In genomic region chr2:139493836-139494235, GRCm38 (mm10) we compare ENCODE assay signal across 25 mouse cellular contexts. TPM values are rescaled to one million over a fixed set of nuclear protein-coding genes. Genes with fewer than 3 reads are reported as not detected.
A peak's percentile ranks its signal among the peaks of the same experiment; 100 is the strongest.
DNase-seq lines count a peak whose midpoint lies in the region; ATAC-seq and TF ChIP-seq lines count a peak whose summit lies in the region.
"Had no signal": no experiment of that assay in that cellular context is flagged by ENCODE, and none has a peak within 500 bp of the region (broad histone marks: within the 10 kb centered on the region; RNA-seq: fewer than 3 reads in every experiment).

TSS of gene Sptlc3 (plus strand) at chr2:139493913.

- H3K9ac ChIP-seq in midbrain, embryonic 11.5 days (ENCODE audit: low read length): no peak within 1 kb of the TSS
- H3K9ac ChIP-seq in midbrain, embryonic 13.5 days (replicated peaks): no peak within 1 kb of the TSS
- H3K9ac ChIP-seq in embryonic facial prominence, embryonic 12.5 days: no peak within 1 kb of the TSS
- no peak within 1 kb of the TSS for H3K9ac ChIP-seq in limb, embryonic 12.5 days (replicated peaks)
- no peak within 1 kb of the TSS for H3K9ac ChIP-seq in forebrain, postnatal 0 days
- H3K9ac ChIP-seq: hindbrain, embryonic 13.5 days; liver, embryonic 15.5 days; neural tube, embryonic 12.5 days had no signal

- DNase-seq in midbrain, embryonic 11.5 days (ENCODE audit: low spot score, missing footprints): peak; percentile 28
- peak; percentile 3 for DNase-seq in yolk sac, embryonic 10.5 days (ENCODE audit: low spot score)
- DNase-seq in gastrocnemius, postnatal 14 days: no peak
- no peak for DNase-seq in forebrain, postnatal 0 days
- DNase-seq: cerebellum, adult 9-10 months; gastrocnemius, postnatal 25 days; kidney, adult 11 months; left cerebral cortex, postnatal 4 days; lung, postnatal 36 days; thymus, postnatal 4 days had no signal

- H3K4me1 ChIP-seq in midbrain, embryonic 11.5 days (ENCODE audit: control insufficient read depth, insufficient read depth, low read length): no peaks in the 10 kb centered on the region
- H3K4me1 ChIP-seq in midbrain, embryonic 13.5 days (replicated peaks): no peaks in the 10 kb centered on the region
- H3K4me1 ChIP-seq in embryonic facial prominence, embryonic 12.5 days: no peaks in the 10 kb centered on the region
- H3K4me1 ChIP-seq in limb, embryonic 12.5 days (replicated peaks): no peaks in the 10 kb centered on the region
- H3K4me1 ChIP-seq in forebrain, postnatal 0 days (ENCODE audit: insufficient read depth): no peaks in the 10 kb centered on the region
- H3K4me1 ChIP-seq: hindbrain, embryonic 13.5 days; liver, embryonic 15.5 days; neural tube, embryonic 12.5 days had no signal

- no peaks in the 10 kb centered on the region for H3K27me3 ChIP-seq in midbrain, embryonic 11.5 days (ENCODE audit: control insufficient read depth, insufficient read depth, low read length)
- no peaks in the 10 kb centered on the region for H3K27me3 ChIP-seq in midbrain, embryonic 13.5 days
- H3K27me3 ChIP-seq in embryonic facial prominence, embryonic 12.5 days: no peaks in the 10 kb centered on the region
- no peaks in the 10 kb centered on the region for H3K27me3 ChIP-seq in limb, embryonic 12.5 days
- no peaks in the 10 kb centered on the region for H3K27me3 ChIP-seq in forebrain, postnatal 0 days (ENCODE audit: insufficient read depth, low read length)
- H3K27me3 ChIP-seq: hindbrain, embryonic 13.5 days; liver, embryonic 15.5 days; neural tube, embryonic 12.5 days; Patski had no signal

- intact Hi-C loops in gastrocnemius, postnatal 14 days (cut with DNase I; ENCODE audit: low total_unique reads): no loop called here

- H3K36me3 ChIP-seq in midbrain, embryonic 11.5 days (ENCODE audit: control insufficient read depth, insufficient read depth, low read length): no peaks in the 10 kb centered on the region
- no peaks in the 10 kb centered on the region for H3K36me3 ChIP-seq in midbrain, embryonic 13.5 days
- no peaks in the 10 kb centered on the region for H3K36me3 ChIP-seq in embryonic facial prominence, embryonic 12.5 days
- no peaks in the 10 kb centered on the region for H3K36me3 ChIP-seq in limb, embryonic 12.5 days
- H3K36me3 ChIP-seq in forebrain, postnatal 0 days (ENCODE audit: insufficient read depth): no peaks in the 10 kb centered on the region
- H3K36me3 ChIP-seq: forebrain, embryonic 10.5 days; hindbrain, embryonic 13.5 days; liver, embryonic 15.5 days; neural tube, embryonic 12.5 days had no signal

- H3K4me2 ChIP-seq in midbrain, embryonic 11.5 days: no peak within 1 kb of the TSS
- no peak within 1 kb of the TSS for H3K4me2 ChIP-seq in midbrain, embryonic 13.5 days (replicated peaks)
- peak within 1 kb of the TSS; percentile 13; the same call in 1 of the 2 replicates for H3K4me2 ChIP-seq in embryonic facial prominence, embryonic 12.5 days (replicated peaks)
- peak within 1 kb of the TSS; percentile 18 for H3K4me2 ChIP-seq in limb, embryonic 12.5 days
- H3K4me2 ChIP-seq in forebrain, postnatal 0 days (ENCODE audit: low read depth): no peak within 1 kb of the TSS
- H3K4me2 ChIP-seq: hindbrain, embryonic 13.5 days; liver, embryonic 15.5 days; neural tube, embryonic 12.5 days had no signal

- WGBS in midbrain, embryonic 11.5 days: 68% methylated on average over 5 of the region's 5 CpGs
- 66% methylated on average over 5 of the region's 5 CpGs for WGBS in midbrain, embryonic 13.5 days
- WGBS in embryonic facial prominence, embryonic 12.5 days: 64% methylated on average over 5 of the region's 5 CpGs
- 57% methylated on average over 5 of the region's 5 CpGs for WGBS in limb, embryonic 12.5 days
- 62% methylated on average over 5 of the region's 5 CpGs for WGBS in forebrain, postnatal 0 days

- H3K27ac ChIP-seq in midbrain, embryonic 11.5 days (ENCODE audit: low read depth, low read length): no peak within 1 kb of the TSS
- H3K27ac ChIP-seq in midbrain, embryonic 13.5 days: no peak within 1 kb of the TSS
- no peak within 1 kb of the TSS for H3K27ac ChIP-seq in embryonic facial prominence, embryonic 12.5 days
- H3K27ac ChIP-seq in limb, embryonic 12.5 days: no peak within 1 kb of the TSS
- H3K27ac ChIP-seq in forebrain, postnatal 0 days (ENCODE audit: low read depth, low read length): no peak within 1 kb of the TSS
- H3K27ac ChIP-seq: forebrain, embryonic 10.5 days; hindbrain, embryonic 13.5 days; liver, embryonic 15.5 days; neural tube, embryonic 12.5 days had no signal

- no peak within 1 kb of the TSS for H3K4me3 ChIP-seq in midbrain, embryonic 11.5 days (ENCODE audit: low read depth, low read length)
- H3K4me3 ChIP-seq in midbrain, embryonic 13.5 days (replicated peaks): no peak within 1 kb of the TSS
- no peak within 1 kb of the TSS for H3K4me3 ChIP-seq in embryonic facial prominence, embryonic 12.5 days
- H3K4me3 ChIP-seq in limb, embryonic 12.5 days (replicated peaks): no peak within 1 kb of the TSS
- no peak within 1 kb of the TSS for H3K4me3 ChIP-seq in forebrain, postnatal 0 days (ENCODE audit: low read depth, low read length)
- H3K4me3 ChIP-seq: forebrain, embryonic 10.5 days; hindbrain, embryonic 13.5 days; liver, embryonic 15.5 days; neural tube, embryonic 12.5 days had no signal

- no peaks in the 10 kb centered on the region for H3K9me3 ChIP-seq in midbrain, embryonic 11.5 days (ENCODE audit: control insufficient read depth, low read length)
- H3K9me3 ChIP-seq in midbrain, embryonic 13.5 days: no peaks in the 10 kb centered on the region
- H3K9me3 ChIP-seq in embryonic facial prominence, embryonic 12.5 days: no peaks in the 10 kb centered on the region
- H3K9me3 ChIP-seq in limb, embryonic 12.5 days: no peaks in the 10 kb centered on the region
- no peaks in the 10 kb centered on the region for H3K9me3 ChIP-seq in forebrain, postnatal 0 days (ENCODE audit: low read length)
- H3K9me3 ChIP-seq: forebrain, embryonic 10.5 days; hindbrain, embryonic 13.5 days; liver, embryonic 15.5 days; neural tube, embryonic 12.5 days had no signal

- ATAC-seq in midbrain, embryonic 11.5 days (ENCODE audit: low FRiP score): no peak
- no peak for ATAC-seq in midbrain, embryonic 13.5 days
- no peak for ATAC-seq in embryonic facial prominence, embryonic 12.5 days (ENCODE audit: insufficient number of reproducible peaks, insufficient read depth, low FRiP score, low TSS enrichment)
- no peak for ATAC-seq in limb, embryonic 12.5 days (ENCODE audit: insufficient number of reproducible peaks, insufficient read depth, low FRiP score, low TSS enrichment, low read depth)
- ATAC-seq in forebrain, postnatal 0 days: no peak
- ATAC-seq: Patski had no signal

- TF ChIP-seq CTCF in forebrain, postnatal 0 days (IDR thresholded peaks at IDR 0.05; ENCODE audit: low read depth): no peak

RNA-seq across cellular contexts. Expression of gene Sptlc3, which starts in this region (rescaled TPM):
- polyA plus RNA-seq in midbrain, embryonic 11.5 days (2014; fragmentation: Nextera tagmentation; extraction: Ambion mirVana): not detected in 2 replicates
- not detected in 2 replicates for polyA plus RNA-seq in midbrain, embryonic 13.5 days (2015; fragmentation: Nextera tagmentation; extraction: Ambion mirVana)
- polyA plus RNA-seq in embryonic facial prominence, embryonic 12.5 days (2016; fragmentation: Nextera tagmentation; extraction: Ambion mirVana): 0.62 and 0.83 TPM in 2 replicates
- polyA plus RNA-seq in limb, embryonic 12.5 days (2016; fragmentation: Nextera tagmentation; extraction: Ambion mirVana): 1.5 and 1.7 TPM in 2 replicates
- total RNA-seq in gastrocnemius, postnatal 14 days (2021): not detected
- total RNA-seq in forebrain, postnatal 0 days (2014; rRNA removed): 0.48 and 0.54 TPM in 2 replicates
- 0.10 and 0.27 TPM in 2 replicates for polyA plus RNA-seq in forebrain, postnatal 0 days (2015; fragmentation: Nextera tagmentation; extraction: Ambion mirVana)
- total RNA-seq: gastrocnemius, postnatal 25 days; layer of hippocampus, postnatal 25 days; left cerebral cortex, postnatal 4 days; monocyte, adult 5-6 weeks had no signal
- polyA plus RNA-seq: frontal cortex, adult 2 months; heart, postnatal 0 days; hindbrain, embryonic 13.5 days; large intestine, adult 2 months; liver, embryonic 15.5 days; Patski; spleen, adult 2 months; testis, adult 2 months had no signal

Comparison
In these comparisons a context has a peak if more than half of its experiments do, and no peak if none do; other contexts are left out.
1. Peak in DNase-seq in midbrain, embryonic 11.5 days; RNA of the gene not detected or under 1 TPM.
2. H3K4me2 ChIP-seq: peak in embryonic facial prominence, embryonic 12.5 days (single experiment) and limb, embryonic 12.5 days (single experiment); none in midbrain, embryonic 11.5 days (single experiment), midbrain, embryonic 13.5 days (single experiment) and forebrain, postnatal 0 days (single experiment).